Mouse (Mus musculus): ENCODE data around the gene Gm49345. TPM values are rescaled to one million over a fixed set of nuclear protein-coding genes. Genes with fewer than 3 reads are reported as not detected.

Gm49345 gene
- polyA plus RNA-seq, 1 experiment from 2014 or later: 0.15 TPM

GRCm38 (mm10) chr13:67545941-67546340 lies 91.6 kb downstream of the Gm49345 start:
- Histone ChIP-seq H3K27ac (replicated peaks) (no peak overlapping the region), H3K36me3 (replicated peaks) (peaks cover 70% of the 10 kb centered on the region), H3K4me1 (no peaks in the 10 kb centered on the region), H3K4me3 (no peak overlapping the region), H3K9me3 (peaks cover 15% of the 10 kb centered on the region; the same call in 1 of the 2 replicates), H3K27me3 (replicated peaks; ENCODE audit: low read depth, poor library complexity, severe bottlenecking) (no peaks in the 10 kb centered on the region)
- 87% methylated on average over 1 of the region's 1 CpGs for WGBS
- DNase-seq (ENCODE audit: low spot score): no peak

Other genes with a start within 250 kb of the Gm49345 start
- gene Zfp429, start 237.9 kb downstream of the Gm49345 start, polyA plus RNA-seq (2016; fragmentation: Nextera tagmentation; extraction: Ambion mirVana): 4.2 and 4.5 TPM in 2 replicates
- 1.5 and 1.6 TPM in 2 replicates for gene Zfp459, start 216.4 kb downstream of the Gm49345 start, polyA plus RNA-seq (2016; fragmentation: Nextera tagmentation; extraction: Ambion mirVana)
- 8.7 and 11.7 TPM in 2 replicates for gene Zfp874a, start 186.1 kb downstream of the Gm49345 start, polyA plus RNA-seq (2016; fragmentation: Nextera tagmentation; extraction: Ambion mirVana)
- gene Zfp874b, start 153.5 kb downstream of the Gm49345 start, polyA plus RNA-seq (2016; fragmentation: Nextera tagmentation; extraction: Ambion mirVana): 2.0 and 2.8 TPM in 2 replicates
- gene Zfp58, start 137.2 kb downstream of the Gm49345 start, polyA plus RNA-seq (2016; fragmentation: Nextera tagmentation; extraction: Ambion mirVana): 15.3 and 17.1 TPM in 2 replicates
- gene Gm26965, start 111.6 kb downstream of the Gm49345 start, polyA plus RNA-seq (2016; fragmentation: Nextera tagmentation; extraction: Ambion mirVana): not detected in 2 replicates
- gene Zfp87, start 111.6 kb downstream of the Gm49345 start, polyA plus RNA-seq (2016; fragmentation: Nextera tagmentation; extraction: Ambion mirVana): 23.5 and 23.9 TPM in 2 replicates
- 15.7 and 15.8 TPM in 2 replicates for gene Zfp748, start 83.9 kb downstream of the Gm49345 start, polyA plus RNA-seq (2016; fragmentation: Nextera tagmentation; extraction: Ambion mirVana)
- 3.5 and 4.1 TPM in 2 replicates for gene Zfp729b, start 28.1 kb downstream of the Gm49345 start, polyA plus RNA-seq (2016; fragmentation: Nextera tagmentation; extraction: Ambion mirVana)
- gene Zfp729a, start within 50 bp of the Gm49345 start, polyA plus RNA-seq (2016; fragmentation: Nextera tagmentation; extraction: Ambion mirVana): 2.4 and 2.5 TPM in 2 replicates
- gene Zfp738, start 49.3 kb upstream of the Gm49345 start, polyA plus RNA-seq (2016; fragmentation: Nextera tagmentation; extraction: Ambion mirVana): 11.2 and 11.3 TPM in 2 replicates
- gene Zfp65, start 91.4 kb upstream of the Gm49345 start, polyA plus RNA-seq (2016; fragmentation: Nextera tagmentation; extraction: Ambion mirVana): 6.4 and 7.8 TPM in 2 replicates
- gene Zfp85, start 117.5 kb upstream of the Gm49345 start, polyA plus RNA-seq (2016; fragmentation: Nextera tagmentation; extraction: Ambion mirVana): 4.2 and 4.9 TPM in 2 replicates
- 3.2 and 3.3 TPM in 2 replicates for gene Zfp493, start 141.9 kb upstream of the Gm49345 start, polyA plus RNA-seq (2016; fragmentation: Nextera tagmentation; extraction: Ambion mirVana)
- gene Zfp273, start 176.0 kb upstream of the Gm49345 start, polyA plus RNA-seq (2016; fragmentation: Nextera tagmentation; extraction: Ambion mirVana): 6.0 and 6.5 TPM in 2 replicates
- 1.9 and 2.7 TPM in 2 replicates for gene Gm10037, start 193.3 kb upstream of the Gm49345 start, polyA plus RNA-seq (2016; fragmentation: Nextera tagmentation; extraction: Ambion mirVana)
- not detected in 2 replicates for gene BC048507, start 225.6 kb upstream of the Gm49345 start, polyA plus RNA-seq (2016; fragmentation: Nextera tagmentation; extraction: Ambion mirVana)

All from embryonic facial prominence, embryonic 10.5 days (tissue).